Mouse (Mus musculus): ENCODE measurements around the gene Flvcr1.

DNA sequence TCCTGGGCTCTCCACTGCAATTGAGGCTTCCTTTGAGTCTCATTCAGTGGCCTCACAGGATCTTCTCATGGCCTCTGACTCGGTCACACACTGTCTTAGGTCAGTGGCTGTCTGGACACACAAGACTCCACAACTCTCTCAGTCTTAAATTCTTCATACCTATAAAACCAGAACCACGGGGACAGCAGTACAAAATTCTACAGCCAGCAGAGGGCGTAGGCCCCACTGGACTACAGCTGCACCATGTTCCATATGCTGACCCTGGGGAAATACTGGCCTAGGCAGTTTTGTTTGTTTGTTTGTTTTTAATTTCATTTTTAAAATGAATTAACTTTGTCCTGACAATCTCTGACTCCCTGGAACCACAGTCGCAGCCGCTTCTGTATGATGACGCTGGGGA is 23.8 kb downstream of the Flvcr1 start:
- TF ChIP-seq CTCF (IDR thresholded peaks at IDR 0.05; ENCODE audit: extremely low read depth, insufficient read depth, low read length) (peak; percentile 27; the same call in 1 of the 2 replicates), POLR2A (IDR thresholded peaks at IDR 0.05; ENCODE audit: extremely low read depth, insufficient read depth, low read length) (no peak)
